Mouse (Mus musculus) thymus, postnatal 4 days (tissue): ENCODE measurements around the gene Pde8b.
"Not testable (repeated sequence)": the region's sequence is repeated elsewhere in the genome, so short reads cannot be mapped to it uniquely, and the experiment has no call there.

Experiments used
- DNase-seq: peaks from one replicate; pipeline ENCODE4 v3.0.0; 2021

Gene Pde8b

DNA sequence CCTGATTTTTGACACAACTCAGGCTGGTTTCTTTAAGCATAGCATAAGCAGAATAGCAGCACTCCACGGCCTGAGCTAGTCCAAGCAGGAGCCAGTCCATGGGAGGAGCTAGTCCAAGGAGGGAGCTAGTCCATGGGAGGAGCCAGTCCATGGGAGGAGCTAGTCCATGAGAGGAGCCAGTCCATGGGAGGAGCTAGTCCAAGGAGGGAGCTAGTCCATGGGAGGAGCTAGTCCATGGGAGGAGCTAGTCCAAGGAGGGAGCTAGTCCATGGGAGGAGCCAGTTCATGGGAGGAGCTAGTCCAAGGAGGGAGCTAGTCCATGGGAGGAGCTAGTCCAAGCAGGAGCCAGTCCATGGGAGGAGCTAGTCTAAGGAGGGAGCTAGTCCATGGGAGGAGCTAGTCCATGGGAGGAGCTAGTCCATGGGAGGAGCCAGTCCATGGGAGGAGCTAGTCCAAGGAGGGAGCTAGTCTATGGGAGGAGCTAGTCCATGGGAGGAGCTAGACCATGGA lies 34.4 kb downstream of the Pde8b start:
- DNase-seq: not testable (repeated sequence)

GRCm38 (mm10) chr13:95212320-95212719 lies 37.8 kb downstream of the Pde8b start:
- DNase-seq: no peak

DNA sequence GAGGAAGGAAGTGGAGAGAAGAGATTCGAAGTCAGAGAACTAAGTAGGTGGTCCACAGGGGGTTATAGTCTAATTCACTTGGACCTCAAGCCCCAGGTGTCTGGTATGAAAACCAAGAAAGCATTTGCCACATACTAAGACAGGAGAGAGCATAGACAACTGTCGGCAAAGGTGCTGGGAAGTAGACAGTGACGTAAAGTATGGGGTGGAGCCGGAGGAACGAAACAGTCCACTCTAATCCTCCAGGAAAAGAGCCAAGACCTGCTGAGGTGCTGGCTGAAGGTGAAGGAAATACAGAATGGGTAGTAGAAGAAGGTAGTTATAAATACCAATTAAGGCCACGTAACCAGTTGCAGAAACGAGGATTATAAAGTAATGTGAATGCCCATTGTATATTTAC lies 42.8 kb downstream of the Pde8b start:
- DNase-seq: not testable (repeated sequence)

DNA sequence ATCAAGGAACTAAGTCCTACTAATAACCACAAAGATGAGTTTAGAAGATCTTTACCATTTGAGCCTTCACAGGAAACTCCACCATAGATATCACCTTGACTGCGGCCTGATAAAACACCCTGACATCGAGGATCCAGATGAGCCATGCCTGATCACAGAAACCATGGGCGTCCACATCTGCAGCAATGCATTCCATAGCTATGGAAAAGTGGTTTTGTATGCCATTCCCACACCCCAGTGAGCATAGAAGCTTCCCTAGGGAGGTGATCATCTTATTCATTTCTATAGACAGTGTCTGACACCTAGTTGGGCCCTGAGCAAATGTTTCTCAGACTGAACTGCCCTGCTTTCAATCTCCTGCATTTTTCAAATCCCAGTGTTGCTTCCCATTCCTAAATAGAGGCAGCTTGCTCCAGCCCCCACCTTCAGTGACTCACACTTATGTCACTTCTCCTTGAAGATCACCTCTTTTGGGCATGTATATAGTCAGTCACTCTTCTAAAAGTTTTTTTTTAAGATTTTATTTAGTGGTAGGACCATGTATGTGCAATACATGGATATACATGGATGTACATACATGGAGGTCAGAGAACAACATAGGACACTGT lies 47.9 kb downstream of the Pde8b start:
- DNase-seq: no peak

DNA sequence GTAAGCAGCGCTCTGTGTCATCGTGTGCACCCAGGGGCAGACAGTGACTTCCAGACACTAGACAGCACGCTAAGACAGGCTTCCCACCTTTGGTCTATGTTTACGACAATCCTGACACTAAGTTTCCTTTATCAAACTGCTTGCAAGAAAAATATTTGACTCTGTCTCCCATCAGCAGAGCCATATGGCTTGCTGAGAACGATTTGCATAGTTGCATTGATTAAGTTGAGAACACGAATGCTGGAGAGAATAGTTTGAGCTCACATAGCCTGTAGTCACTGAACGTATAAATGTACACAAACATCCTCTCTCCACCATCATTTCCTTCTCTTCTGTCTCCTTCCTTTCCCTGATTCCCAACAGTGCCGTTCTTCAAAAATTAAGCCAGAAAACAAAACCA lies 49.3 kb downstream of the Pde8b start:
- DNase-seq: no peak

DNA sequence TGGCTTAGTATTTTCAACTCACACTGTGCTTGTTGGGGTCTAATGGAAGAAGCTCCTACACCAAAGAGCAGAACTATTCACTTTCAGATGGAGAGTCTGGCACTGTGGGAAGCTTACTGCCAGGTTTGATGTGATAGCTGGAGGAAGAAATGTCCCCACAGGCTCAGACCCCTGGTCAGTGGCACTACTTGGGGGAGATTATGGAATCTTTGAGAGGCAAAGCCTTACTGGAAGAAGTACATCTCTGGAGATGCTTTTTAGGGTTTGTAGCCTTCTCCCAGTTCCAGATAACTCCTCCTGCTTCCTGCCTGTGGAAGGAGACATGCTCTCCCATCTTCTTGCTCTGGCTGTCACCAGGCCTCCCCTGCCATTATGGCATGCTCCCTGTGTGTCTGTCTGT lies 50.1 kb downstream of the Pde8b start:
- no peak for DNase-seq

- DNase-seq: no peak
These were observed 53.9 kb downstream of the Pde8b start for GRCm38 (mm10) chr13:95196106-95196705.

GRCm38 (mm10) chr13:95191951-95192350 lies 58.2 kb downstream of the Pde8b start:
- no peak for DNase-seq

DNA sequence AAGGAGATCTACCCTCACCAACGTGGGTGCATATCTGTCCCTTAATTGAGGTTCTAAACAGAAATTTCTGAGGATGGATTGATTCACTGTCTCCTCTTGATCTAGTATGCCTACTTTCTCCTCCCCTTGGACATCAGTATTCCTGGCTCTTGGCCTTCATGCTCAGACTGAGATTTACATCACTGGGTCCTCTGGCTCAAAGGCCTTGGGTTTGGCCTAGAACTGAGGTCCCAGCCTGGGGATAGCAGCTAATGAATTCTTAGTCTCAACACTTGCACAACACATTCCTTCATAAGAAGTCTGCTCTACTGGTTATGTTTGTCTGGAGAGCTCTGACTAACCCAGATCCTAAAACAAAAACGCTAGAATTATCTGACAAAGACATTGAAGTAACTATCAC lies 61.0 kb downstream of the Pde8b start:
- DNase-seq: no peak

GRCm38 (mm10) chr13:95187153-95187665 lies 62.9 kb downstream of the Pde8b start:
- no peak for DNase-seq

DNA sequence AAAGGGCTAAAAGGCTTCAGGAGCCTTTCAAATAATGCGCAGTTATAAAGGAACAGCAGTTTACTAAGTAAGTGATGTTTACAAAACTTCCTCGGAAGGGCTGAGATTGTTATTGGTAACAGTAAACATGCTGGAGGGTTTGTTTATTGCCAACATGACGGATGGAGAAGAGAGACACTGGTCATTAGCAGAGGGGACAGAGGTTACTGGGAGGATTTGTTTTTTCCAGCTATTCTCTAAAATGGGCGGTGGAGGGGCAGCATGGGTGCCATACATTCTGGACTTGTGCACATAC lies 63.4 kb downstream of the Pde8b start:
- no peak for DNase-seq

- no peak for DNase-seq
These were observed 64.0 kb downstream of the Pde8b start for GRCm38 (mm10) chr13:95185891-95186740.

DNA sequence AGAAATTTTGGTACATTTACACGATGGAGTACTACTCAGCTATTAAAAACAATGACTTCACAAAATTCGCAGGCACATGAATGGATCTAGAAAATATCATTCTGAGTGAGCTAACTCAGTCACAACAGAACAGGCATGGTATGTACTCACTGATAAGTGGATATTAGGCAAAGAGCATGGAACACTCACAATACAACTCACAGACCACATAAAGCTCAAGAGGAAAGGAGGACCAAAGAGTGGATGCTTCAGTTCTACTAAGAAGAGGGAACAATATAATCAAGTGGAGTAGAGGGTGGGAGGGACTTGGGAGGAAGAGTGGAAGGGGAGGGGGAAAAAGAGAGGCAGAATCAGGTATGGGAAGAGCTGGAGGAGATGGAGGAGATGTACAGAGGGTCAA lies 66.5 kb downstream of the Pde8b start:
- no peak for DNase-seq

- no peak for DNase-seq
These were observed 69.9 kb downstream of the Pde8b start for GRCm38 (mm10) chr13:95180208-95180607.

DNA sequence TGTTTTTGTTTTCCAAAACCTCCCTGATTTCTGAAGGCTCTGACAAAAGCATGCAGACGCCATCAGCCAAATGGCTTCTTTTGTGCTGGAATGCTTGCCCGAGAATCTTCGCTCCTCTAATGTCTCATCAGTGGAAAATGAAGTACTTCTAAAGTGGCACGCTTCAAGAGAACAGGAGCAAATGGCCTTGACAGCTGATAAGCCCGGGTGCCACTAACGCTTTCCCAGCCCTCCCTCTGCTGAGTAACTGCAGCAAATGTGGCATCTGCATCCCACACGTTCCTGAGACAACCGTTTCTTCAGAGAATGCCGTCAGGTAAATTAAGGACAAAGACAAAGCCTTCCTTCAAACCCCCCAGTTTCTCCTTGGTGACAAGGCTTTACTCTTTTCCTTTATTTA lies 72.8 kb downstream of the Pde8b start:
- no peak for DNase-seq

GRCm38 (mm10) chr13:95176399-95176798 lies 73.7 kb downstream of the Pde8b start:
- DNase-seq: no peak

DNA sequence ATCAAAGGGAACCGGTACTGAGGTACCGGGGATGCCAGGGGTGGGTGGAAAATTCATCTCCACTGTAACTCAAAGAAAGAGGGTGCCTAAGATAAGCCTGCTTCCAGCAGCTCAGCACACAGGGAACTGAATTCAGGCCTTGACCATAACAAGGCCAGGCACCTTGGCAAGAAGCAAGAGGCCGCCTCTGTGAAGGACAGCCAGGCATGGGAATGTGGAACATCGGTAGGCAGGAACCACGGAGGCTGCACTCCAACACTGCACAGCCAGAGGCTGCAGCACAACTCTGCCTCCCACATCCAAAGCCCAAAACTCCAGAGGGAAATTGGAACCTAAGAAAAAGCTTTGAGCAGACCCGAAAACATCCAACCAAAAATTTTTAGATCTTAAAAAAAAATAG lies 75.9 kb downstream of the Pde8b start:
- no peak for DNase-seq

- DNase-seq: no peak
These were observed 77.8 kb downstream of the Pde8b start for GRCm38 (mm10) chr13:95172346-95172745.

DNA sequence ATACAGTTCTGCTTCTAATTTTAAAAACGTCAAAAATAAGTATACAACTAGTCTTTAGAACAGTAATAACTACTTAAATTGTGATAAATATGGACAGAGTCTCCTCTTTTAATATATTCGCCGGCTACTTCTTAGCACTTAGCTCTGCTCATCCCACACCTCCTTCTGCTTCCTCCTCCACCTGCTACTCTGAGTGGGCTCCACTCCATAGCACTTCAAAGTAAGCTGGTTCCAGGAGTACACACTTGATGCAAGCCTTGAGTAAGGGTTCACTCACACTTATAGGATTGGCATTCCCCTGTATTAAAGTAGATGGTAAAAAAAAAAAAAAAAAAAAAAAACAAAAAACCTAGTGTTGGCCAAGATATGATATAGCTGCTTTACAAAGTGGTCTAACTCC lies 89.9 kb downstream of the Pde8b start:
- no peak for DNase-seq

DNA sequence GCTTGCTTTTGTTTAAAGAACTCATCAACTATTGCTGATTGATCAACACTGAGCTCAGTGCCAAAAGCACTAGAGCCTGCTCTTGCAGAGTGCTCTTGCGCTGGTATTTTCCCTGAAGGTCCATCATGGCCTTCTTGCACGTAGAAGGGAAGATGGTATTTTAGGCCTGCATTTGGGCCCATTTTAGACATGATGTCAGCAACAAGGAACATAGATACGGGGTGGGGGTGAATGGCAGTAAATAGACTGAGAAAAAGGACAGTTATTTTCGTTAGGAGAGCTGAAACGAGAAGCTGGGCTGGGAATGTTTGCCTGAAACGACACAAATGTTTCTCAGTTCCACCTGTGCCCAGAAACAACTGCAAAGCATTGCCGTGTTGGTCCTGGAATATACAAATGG lies 91.2 kb downstream of the Pde8b start:
- DNase-seq: no peak

GRCm38 (mm10) chr13:95144746-95145145 lies 105.4 kb downstream of the Pde8b start:
- DNase-seq: no peak

- no peak for DNase-seq
These were observed 109.6 kb downstream of the Pde8b start for GRCm38 (mm10) chr13:95140460-95141079.

- no peak for DNase-seq
These were observed 114.6 kb downstream of the Pde8b start for GRCm38 (mm10) chr13:95135326-95136150.
